Mouse (Mus musculus): ENCODE results near the gene Zfp993. TPM values are rescaled to one million over a fixed set of nuclear protein-coding genes. Genes with fewer than 3 reads are reported as not detected.
"Not testable (repeated sequence)": the region's sequence is repeated elsewhere in the genome, so short reads cannot be mapped to it uniquely, and the experiment has no call there.

The Zfp993 gene
- polyA plus RNA-seq (2014; fragmentation: Nextera tagmentation; extraction: Ambion mirVana) = 1.9 and 2.5 TPM in 2 replicates

GRCm38 (mm10) chr4:146610774-146611400, at the start of gene Zfp993:
Zfp993 (plus strand) TSS chr4:146610961.
- not testable (repeated sequence) for H3K9ac ChIP-seq (ENCODE audit: low read length); H3K36me3 ChIP-seq (ENCODE audit: control insufficient read depth, insufficient read depth, low read length); ATAC-seq (replicated peaks; ENCODE audit: low FRiP score); H3K4me2 ChIP-seq (ENCODE audit: low read depth, low read length, severe bottlenecking); DNase-seq (ENCODE audit: low spot score); H3K9me3 ChIP-seq (ENCODE audit: control insufficient read depth, low read length); H3K4me1 ChIP-seq (replicated peaks; ENCODE audit: control insufficient read depth, insufficient read depth, low read length); H3K27me3 ChIP-seq (ENCODE audit: control insufficient read depth, insufficient read depth, low read length); H3K27ac ChIP-seq (ENCODE audit: low read depth, low read length); H3K4me3 ChIP-seq (ENCODE audit: low read depth, low read length)
- WGBS = no CpG with 5 or more reads among the region's 14 CpGs

- WGBS = no CpG with 5 or more reads among the region's 111 CpGs
- not testable (repeated sequence) for H3K4me3 ChIP-seq (ENCODE audit: low read depth, low read length)
These were observed 30.6 kb upstream of the Zfp993 start for GRCm38 (mm10) chr4:146579905-146580873.

GRCm38 (mm10) chr4:146603578-146604399, 7.0 kb upstream of the Zfp993 start:
- not testable (repeated sequence) for H3K9me3 ChIP-seq (ENCODE audit: control insufficient read depth, low read length); H3K4me1 ChIP-seq (replicated peaks; ENCODE audit: control insufficient read depth, insufficient read depth, low read length); H3K27me3 ChIP-seq (ENCODE audit: control insufficient read depth, insufficient read depth, low read length); H3K9ac ChIP-seq (ENCODE audit: low read length); H3K4me3 ChIP-seq (ENCODE audit: low read depth, low read length); H3K27ac ChIP-seq (ENCODE audit: low read depth, low read length); H3K36me3 ChIP-seq (ENCODE audit: control insufficient read depth, insufficient read depth, low read length)
- 4% methylated on average over 22 of the region's 53 CpGs for WGBS
- H3K4me2 ChIP-seq (ENCODE audit: low read depth, low read length, severe bottlenecking) = peak overlapping the region; percentile 38; the same call in 1 of the 2 replicates
- peak; percentile 46 for DNase-seq (ENCODE audit: low spot score)
- ATAC-seq (replicated peaks; ENCODE audit: low FRiP score) = peak; percentile 95

More at GRCm38 (mm10) chr4:146579905-146580873, 30.6 kb upstream of the Zfp993 start:
- not testable (repeated sequence) for H3K27ac ChIP-seq (ENCODE audit: low read depth, low read length); H3K27me3 ChIP-seq (ENCODE audit: control insufficient read depth, insufficient read depth, low read length); H3K9ac ChIP-seq (ENCODE audit: low read length); H3K4me2 ChIP-seq (ENCODE audit: low read depth, low read length, severe bottlenecking); H3K36me3 ChIP-seq (ENCODE audit: control insufficient read depth, insufficient read depth, low read length); H3K9me3 ChIP-seq (ENCODE audit: control insufficient read depth, low read length); H3K4me1 ChIP-seq (replicated peaks; ENCODE audit: control insufficient read depth, insufficient read depth, low read length); DNase-seq (ENCODE audit: low spot score)
- peak; percentile 88 for ATAC-seq (replicated peaks; ENCODE audit: low FRiP score)

GRCm38 (mm10) chr4:146644367-146644766, 33.6 kb downstream of the Zfp993 start:
- H3K4me2 ChIP-seq (ENCODE audit: low read depth, low read length, severe bottlenecking); H3K4me1 ChIP-seq (replicated peaks; ENCODE audit: control insufficient read depth, insufficient read depth, low read length); H3K36me3 ChIP-seq (ENCODE audit: control insufficient read depth, insufficient read depth, low read length); H3K27me3 ChIP-seq (ENCODE audit: control insufficient read depth, insufficient read depth, low read length); H3K27ac ChIP-seq (ENCODE audit: low read depth, low read length); H3K4me3 ChIP-seq (ENCODE audit: low read depth, low read length); DNase-seq (ENCODE audit: low spot score); H3K9me3 ChIP-seq (ENCODE audit: control insufficient read depth, low read length); H3K9ac ChIP-seq (ENCODE audit: low read length): not testable (repeated sequence)
- 0 out of 2 replicates have a peak, but pooled peaks have one; percentile 21 for ATAC-seq (replicated peaks; ENCODE audit: low FRiP score)
- WGBS = no CpG with 5 or more reads among the region's 4 CpGs

GRCm38 (mm10) chr4:146649641-146650040, 38.9 kb downstream of the Zfp993 start:
- H3K9ac ChIP-seq (ENCODE audit: low read length); H3K27ac ChIP-seq (ENCODE audit: low read depth, low read length); H3K4me1 ChIP-seq (replicated peaks; ENCODE audit: control insufficient read depth, insufficient read depth, low read length); ATAC-seq (replicated peaks; ENCODE audit: low FRiP score); H3K36me3 ChIP-seq (ENCODE audit: control insufficient read depth, insufficient read depth, low read length); H3K4me2 ChIP-seq (ENCODE audit: low read depth, low read length, severe bottlenecking); H3K27me3 ChIP-seq (ENCODE audit: control insufficient read depth, insufficient read depth, low read length); DNase-seq (ENCODE audit: low spot score); H3K9me3 ChIP-seq (ENCODE audit: control insufficient read depth, low read length); H3K4me3 ChIP-seq (ENCODE audit: low read depth, low read length): not testable (repeated sequence)
- WGBS = no CpG with 5 or more reads among the region's 2 CpGs

GRCm38 (mm10) chr4:146650115-146650514, 39.4 kb downstream of the Zfp993 start:
- peak; percentile 55 for ATAC-seq (replicated peaks; ENCODE audit: low FRiP score)
- H3K9me3 ChIP-seq (ENCODE audit: control insufficient read depth, low read length); H3K36me3 ChIP-seq (ENCODE audit: control insufficient read depth, insufficient read depth, low read length); H3K4me2 ChIP-seq (ENCODE audit: low read depth, low read length, severe bottlenecking); H3K9ac ChIP-seq (ENCODE audit: low read length); DNase-seq (ENCODE audit: low spot score); H3K4me3 ChIP-seq (ENCODE audit: low read depth, low read length); H3K27me3 ChIP-seq (ENCODE audit: control insufficient read depth, insufficient read depth, low read length); H3K27ac ChIP-seq (ENCODE audit: low read depth, low read length); H3K4me1 ChIP-seq (replicated peaks; ENCODE audit: control insufficient read depth, insufficient read depth, low read length): not testable (repeated sequence)
- WGBS = 95% methylated on average over 1 of the region's 4 CpGs

- DNase-seq (ENCODE audit: low spot score); H3K9ac ChIP-seq (ENCODE audit: low read length); H3K4me3 ChIP-seq (ENCODE audit: low read depth, low read length); H3K27me3 ChIP-seq (ENCODE audit: control insufficient read depth, insufficient read depth, low read length); H3K36me3 ChIP-seq (ENCODE audit: control insufficient read depth, insufficient read depth, low read length); H3K4me2 ChIP-seq (ENCODE audit: low read depth, low read length, severe bottlenecking); H3K27ac ChIP-seq (ENCODE audit: low read depth, low read length); H3K4me1 ChIP-seq (replicated peaks; ENCODE audit: control insufficient read depth, insufficient read depth, low read length); H3K9me3 ChIP-seq (ENCODE audit: control insufficient read depth, low read length): not testable (repeated sequence)
- WGBS = 76% methylated on average over 1 of the region's 5 CpGs
- ATAC-seq (replicated peaks; ENCODE audit: low FRiP score) = peak; percentile 27; the same call in 1 of the 2 replicates
These were observed 39.9 kb downstream of the Zfp993 start for GRCm38 (mm10) chr4:146650639-146651038.
